Mouse (Mus musculus): ENCODE measurements at regions not wholly inside any gene's neighbourhood (a gene's known extent, or its start where the extent isn't known, plus 50 kb on each side); places are given as distances from the start of the nearest gene placed in this dataset.

GRCm38 (mm10) chr12:61307396-61307795, 215.6 kb upstream of the Lrfn5 start:
- Histone ChIP-seq H3K9ac (no peak overlapping the region), H3K4me1 (no peaks in the 10 kb centered on the region), H3K27me3 (no peaks in the 10 kb centered on the region), H3K4me2 (no peak overlapping the region), H3K27ac (no peak overlapping the region), H3K4me3 (no peak overlapping the region), H3K9me3 (no peaks in the 10 kb centered on the region), H3K36me3 (no peaks in the 10 kb centered on the region)
- no peak for ATAC-seq (ENCODE audit: insufficient number of reproducible peaks, insufficient read depth, low FRiP score, low TSS enrichment, low read depth)

- Histone ChIP-seq H3K4me1 (no peaks in the 10 kb centered on the region), H3K27me3 (no peaks in the 10 kb centered on the region), H3K9me3 (no peaks in the 10 kb centered on the region), H3K36me3 (no peaks in the 10 kb centered on the region), H3K27ac (no peak overlapping the region), H3K4me2 (no peak overlapping the region), H3K9ac (no peak overlapping the region), H3K4me3 (no peak overlapping the region)
- no peak for ATAC-seq (ENCODE audit: insufficient number of reproducible peaks, insufficient read depth, low FRiP score, low TSS enrichment, low read depth)
- WGBS: 69% methylated on average over 1 of the region's 1 CpGs
Measured at GRCm38 (mm10) chr12:61322114-61322513, 200.8 kb upstream of the Lrfn5 start.

GRCm38 (mm10) chr12:61332164-61332563, 190.8 kb upstream of the Lrfn5 start:
- 85% methylated on average over 3 of the region's 3 CpGs for WGBS
- Histone ChIP-seq H3K9ac (no peak overlapping the region), H3K4me3 (no peak overlapping the region), H3K27ac (no peak overlapping the region), H3K9me3 (no peaks in the 10 kb centered on the region), H3K36me3 (no peaks in the 10 kb centered on the region), H3K27me3 (no peaks in the 10 kb centered on the region), H3K4me2 (no peak overlapping the region), H3K4me1 (no peaks in the 10 kb centered on the region)
- 0 out of 2 replicates have a peak, but pooled peaks have one; percentile 26 for ATAC-seq (ENCODE audit: insufficient number of reproducible peaks, insufficient read depth, low FRiP score, low TSS enrichment, low read depth)
